Mouse (Mus musculus) embryonic fibroblast, embryonic 13.5 days (primary cell): ENCODE measurements around the gene Btnl9.

Experiments
- CTCF ChIP-seq: IDR thresholded peaks from 2 replicates; pipeline ENCODE4 v1.5.1; 2011; ENCODE audit warnings: mild to moderate bottlenecking, control low read depth, low read length, moderate library complexity, borderline replicate concordance; ENCODE audit not compliant: insufficient read depth
- POLR2A ChIP-seq: IDR thresholded peaks from 2 replicates; pipeline ENCODE4 v1.6.1; 2011; ENCODE audit warnings: low read depth, mild to moderate bottlenecking, control low read depth, low read length, moderate library complexity

GRCm38 (mm10) chr11:49203771-49204497 is 17.0 kb upstream of the Btnl9 start:
- TF ChIP-seq CTCF: no peak
- peak; percentile 66 for TF ChIP-seq POLR2A
